Mouse (Mus musculus) forebrain, embryonic 13.5 days (tissue): ENCODE data around the gene Itgad. TPM values are rescaled to one million over a fixed set of nuclear protein-coding genes. Genes with fewer than 3 reads are reported as not detected.

Experiments used
- ATAC-seq: fragments of 200-750 bp; cut with Nextera tagmentation; 2 replicates; pipeline ENCODE4 v1.8.0; 2017
- H3K27ac ChIP-seq: fragments of 300-500 bp; sonication (generic); 2 replicates; pipeline ENCODE4 v1.5.1; 2015; ENCODE audit warnings: inconsistent platforms, mild to moderate bottlenecking, moderate library complexity
- H3K27me3 ChIP-seq: fragments of 300-500 bp; sonication (generic); 2 replicates; pipeline ENCODE4 v1.6.1; 2015; ENCODE audit warnings: mild to moderate bottlenecking, inconsistent platforms
- H3K36me3 ChIP-seq: fragments of 300-500 bp; sonication (generic); 2 replicates; pipeline ENCODE4 v1.6.1; 2015; ENCODE audit warnings: mild to moderate bottlenecking, inconsistent platforms; ENCODE audit not compliant: poor library complexity, severe bottlenecking
- H3K4me1 ChIP-seq: fragments of 300-500 bp; sonication (generic); 2 replicates; pipeline ENCODE4 v1.6.1; 2015; ENCODE audit warnings: inconsistent platforms
- H3K4me2 ChIP-seq: fragments of 300-500 bp; sonication (generic); 2 replicates; pipeline ENCODE4 v1.6.1; 2015; ENCODE audit warnings: inconsistent platforms, mild to moderate bottlenecking, moderate library complexity
- H3K4me3 ChIP-seq: fragments of 300-500 bp; sonication (generic); 2 replicates; pipeline ENCODE4 v1.5.1; 2015; ENCODE audit warnings: mild to moderate bottlenecking, inconsistent platforms
- H3K9ac ChIP-seq: fragments of 300-500 bp; sonication (generic); 2 replicates; pipeline ENCODE4 v1.6.1; 2015; ENCODE audit warnings: mild to moderate bottlenecking, inconsistent platforms
- H3K9me3 ChIP-seq: fragments of 300-500 bp; sonication (generic); replicated peaks from 2 replicates; pipeline ENCODE4 v1.6.1; 2016; ENCODE audit warnings: inconsistent platforms
- WGBS: fragments of 180-500 bp; shearing (Covaris S2); methylation state at CpG from one replicate; pipeline ENCODE4 v1.1.7; 2015; 5-methylcytosine and 5-hydroxymethylcytosine counted together
- polyA plus RNA-seq: library from polyadenylated mRNA; unstranded; fragments of >200 nt; fragmentation: Nextera tagmentation; extraction: Ambion mirVana; gene quantifications from 2 replicates; pipeline ENCODE4 v1.2.1, GENCODE M21; 2015

Itgad gene
- polyA plus RNA-seq, 1 experiment from 2014 or later: not detected

- ATAC-seq: no peak
- H3K4me3 ChIP-seq: no peak overlapping the region
- H3K27ac ChIP-seq: no peak overlapping the region
- H3K9ac ChIP-seq: no peak overlapping the region
- H3K4me2 ChIP-seq: no peak overlapping the region
- no peaks in the 10 kb centered on the region for H3K27me3 ChIP-seq
- H3K4me1 ChIP-seq: no peaks in the 10 kb centered on the region
- H3K9me3 ChIP-seq: no peaks in the 10 kb centered on the region
- peaks cover 42% of the 10 kb centered on the region for H3K36me3 ChIP-seq
- 71% methylated on average over 13 of the region's 13 CpGs for WGBS
Observed at GRCm38 (mm10) chr7:128270431-128270850, 116.3 kb downstream of the Itgad start.

GRCm38 (mm10) chr7:128271496-128271895 lies 117.3 kb downstream of the Itgad start:
- WGBS: 91% methylated on average over 8 of the region's 9 CpGs
- no peak overlapping the region for H3K9ac ChIP-seq

More at GRCm38 (mm10) chr7:128271496-128271895, 117.3 kb downstream of the Itgad start:
- Histone ChIP-seq H3K4me1 (no peaks in the 10 kb centered on the region), H3K4me3 (no peak overlapping the region), H3K36me3 (peaks cover 52% of the 10 kb centered on the region), H3K9me3 (no peaks in the 10 kb centered on the region), H3K27ac (no peak overlapping the region), H3K27me3 (no peaks in the 10 kb centered on the region), H3K4me2 (no peak overlapping the region)
- ATAC-seq: no peak

Other genes with a start within 250 kb of the Itgad start
- gene Kat8, start 241.9 kb upstream of the Itgad start, polyA plus RNA-seq: 49.8 and 51.1 TPM in 2 replicates
- gene Prss8, start 224.3 kb upstream of the Itgad start, polyA plus RNA-seq: 0.09 and 0.29 TPM in 2 replicates
- 7.9 and 10.1 TPM in 2 replicates for gene Prss36, start 207.7 kb upstream of the Itgad start, polyA plus RNA-seq
- 452 and 476 TPM in 2 replicates for gene Fus, start 186.9 kb upstream of the Itgad start, polyA plus RNA-seq
- gene Pycard, start 160.5 kb upstream of the Itgad start, polyA plus RNA-seq: 3.2 and 3.9 TPM in 2 replicates
- not detected in 2 replicates for gene Trim72, start 150.4 kb upstream of the Itgad start, polyA plus RNA-seq
- gene Itgam, start 91.7 kb upstream of the Itgad start, polyA plus RNA-seq: 0.36 and 0.40 TPM in 2 replicates
- not detected in 2 replicates for gene Gm49368, start 91.7 kb upstream of the Itgad start, polyA plus RNA-seq
- gene Itgax, start 24.8 kb upstream of the Itgad start, polyA plus RNA-seq: 0.04 TPM in 1 of 2 replicates, not detected in the other
- 0.55 TPM in 1 of 2 replicates, not detected in the other for gene Cox6a2, start 52.0 kb downstream of the Itgad start, polyA plus RNA-seq
- gene Armc5, start 83.0 kb downstream of the Itgad start, polyA plus RNA-seq: 11.0 and 12.2 TPM in 2 replicates
- gene 9130023H24Rik, start 83.7 kb downstream of the Itgad start, polyA plus RNA-seq: 9.5 and 11.3 TPM in 2 replicates
- 13.6 and 14.5 TPM in 2 replicates for gene Tgfb1i1, start 92.4 kb downstream of the Itgad start, polyA plus RNA-seq
- not detected in 2 replicates for gene Slc5a2, start 111.3 kb downstream of the Itgad start, polyA plus RNA-seq
- gene BC017158, start 143.8 kb downstream of the Itgad start, polyA plus RNA-seq: 11.4 and 12.1 TPM in 2 replicates